In the genomic region with DNA sequence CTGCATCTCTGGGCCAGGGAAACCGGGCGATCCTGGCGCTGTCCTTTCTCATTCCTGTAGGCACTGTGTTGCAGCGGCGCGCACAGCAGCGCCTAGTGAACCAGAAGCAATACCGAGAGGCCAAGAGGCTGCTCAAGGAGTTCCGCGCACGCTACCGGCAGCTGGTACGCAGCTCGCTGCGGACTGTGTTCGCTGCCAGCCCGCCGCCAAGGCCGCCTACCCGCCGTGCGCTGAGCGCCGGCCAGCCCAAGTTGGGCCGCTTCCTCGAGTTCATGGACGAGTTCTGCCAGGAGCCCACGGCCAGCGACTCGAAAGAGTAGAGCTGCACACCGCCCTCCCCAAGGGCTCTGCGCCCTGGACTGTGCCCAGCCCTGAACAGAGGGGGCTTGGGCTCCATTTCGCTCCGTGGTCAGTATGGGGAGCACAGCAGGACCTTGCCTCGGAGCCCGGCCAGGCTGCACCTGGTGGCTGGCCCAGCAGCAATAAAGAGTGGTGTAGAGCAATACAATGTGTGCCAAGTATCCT, we compare ENCODE assay signal across 7 mouse cellular contexts. TPM values are rescaled to one million over a fixed set of nuclear protein-coding genes. Genes with fewer than 3 reads are reported as not detected.
DNase-seq lines count a peak whose midpoint lies in the region; ATAC-seq lines count a peak whose summit lies in the region.

No protein-coding gene starts in this region.

- ATAC-seq in stomach, embryonic 14.5 days (ENCODE audit: insufficient number of reproducible peaks, insufficient read depth, low FRiP score, low read depth) = peak; percentile 35; the same call in 1 of the 2 replicates

- peak overlapping the region; percentile 54 for H3K4me3 ChIP-seq in midbrain, embryonic 10.5 days
- H3K4me3 ChIP-seq in stomach, embryonic 14.5 days (ENCODE audit: low read depth, low read length) = peak overlapping the region; percentile 29

- H3K9me3 ChIP-seq in midbrain, embryonic 10.5 days (replicated peaks) = no peaks in the 10 kb centered on the region
- no peaks in the 10 kb centered on the region for H3K9me3 ChIP-seq in stomach, embryonic 14.5 days (ENCODE audit: control insufficient read depth, low read depth, low read length)

- 3% methylated on average over 36 of the region's 36 CpGs for WGBS in midbrain, embryonic 10.5 days
- WGBS in stomach, embryonic 14.5 days = 1% methylated on average over 36 of the region's 36 CpGs

- H3K36me3 ChIP-seq in midbrain, embryonic 10.5 days = peaks cover 27% of the 10 kb centered on the region
- peaks cover 4% of the 10 kb centered on the region for H3K36me3 ChIP-seq in stomach, embryonic 14.5 days (ENCODE audit: control insufficient read depth, insufficient read depth, low read length)

- peak overlapping the region; percentile 33; the same call in 1 of the 2 replicates for H3K9ac ChIP-seq in stomach, embryonic 14.5 days (replicated peaks; ENCODE audit: low read depth, low read length)

- peak; percentile 77 for DNase-seq in adrenal gland, postnatal 14 days
- DNase-seq in cerebellum, adult 8-10 months = peak; percentile 46
- peak; percentile 30 for DNase-seq in forelimb bud, embryonic 11.5 days (ENCODE audit: low read depth, low spot score)
- DNase-seq in induced T-regulatory cell, adult 2 months (ENCODE audit: low read depth) = peak; percentile 13
- DNase-seq in left cerebral cortex, postnatal 36 days (ENCODE audit: low spot score in 2 of 2) = peak; percentile 53 to 63
- peak; percentile 48 for DNase-seq in midbrain, embryonic 10.5 days (ENCODE audit: low spot score)

- peak overlapping the region; percentile 81 for H3K4me2 ChIP-seq in stomach, embryonic 14.5 days (replicated peaks; ENCODE audit: low read depth, low read length)

- H3K4me1 ChIP-seq in midbrain, embryonic 10.5 days = peaks cover 21% of the 10 kb centered on the region
- H3K4me1 ChIP-seq in stomach, embryonic 14.5 days (ENCODE audit: control insufficient read depth, insufficient read depth, low read length) = peaks cover 15% of the 10 kb centered on the region; the same call in 1 of the 2 replicates

- intact Hi-C loops in left cerebral cortex, postnatal 36 days (cut with DNase I) = no loop called here

- peak overlapping the region; percentile 13; the same call in 1 of the 2 replicates for H3K27ac ChIP-seq in midbrain, embryonic 10.5 days (replicated peaks)
- no peak overlapping the region for H3K27ac ChIP-seq in stomach, embryonic 14.5 days (ENCODE audit: low read length)

- H3K27me3 ChIP-seq in midbrain, embryonic 10.5 days (ENCODE audit: low read depth, poor library complexity, severe bottlenecking) = peaks cover 41% of the 10 kb centered on the region
- 0 out of 2 replicates have a peak, but pooled peaks cover 2% of the 10 kb centered on the region for H3K27me3 ChIP-seq in stomach, embryonic 14.5 days (ENCODE audit: control insufficient read depth, insufficient read depth, low read length)

RNA-seq across cellular contexts. Expression of gene Spcs2, which starts 54.1 kb away (rescaled TPM):
- total RNA-seq in adrenal gland, postnatal 14 days (2021) = 129 and 145 TPM in 2 replicates
- total RNA-seq in left cerebral cortex, postnatal 36 days (2021) = 10 to 100 TPM; 85.6 to 90.2 TPM
- polyA plus RNA-seq in midbrain, embryonic 10.5 days (2016; fragmentation: Nextera tagmentation; extraction: Ambion mirVana) = 396 and 411 TPM in 2 replicates
- polyA plus RNA-seq in stomach, embryonic 14.5 days (2014; fragmentation: Nextera tagmentation; extraction: Ambion mirVana) = 287 and 322 TPM in 2 replicates

RNA-seq across cellular contexts. Expression of gene Xrra1, which starts 58.5 kb away (rescaled TPM):
- total RNA-seq in adrenal gland, postnatal 14 days (2021) = 1.1 and 2.0 TPM in 2 replicates
- total RNA-seq in left cerebral cortex, postnatal 36 days (2021) = 1 to 10 TPM; 1.1 to 1.6 TPM
- 0.27 and 0.38 TPM in 2 replicates for polyA plus RNA-seq in midbrain, embryonic 10.5 days (2016; fragmentation: Nextera tagmentation; extraction: Ambion mirVana)
- 0.29 and 0.50 TPM in 2 replicates for polyA plus RNA-seq in stomach, embryonic 14.5 days (2014; fragmentation: Nextera tagmentation; extraction: Ambion mirVana)

Comparison
In these comparisons a context has a peak if more than half of its experiments do, and no peak if none do; other contexts are left out.
1. DNase-seq: peak in every context shown above with its lines; median percentile 77 in adrenal gland, postnatal 14 days; 58 in left cerebral cortex, postnatal 36 days; 48 in midbrain, embryonic 10.5 days; 46 in cerebellum, adult 8-10 months; 30 in forelimb bud, embryonic 11.5 days; 13 in induced T-regulatory cell, adult 2 months.